Mouse (Mus musculus): Measurements from ENCODE around the gene Mars. TPM values are rescaled to one million over a fixed set of nuclear protein-coding genes. Genes with fewer than 3 reads are reported as not detected.

Gene Mars
- polyA plus RNA-seq, 1 experiment from 2014 or later = 99.1 TPM

DNA sequence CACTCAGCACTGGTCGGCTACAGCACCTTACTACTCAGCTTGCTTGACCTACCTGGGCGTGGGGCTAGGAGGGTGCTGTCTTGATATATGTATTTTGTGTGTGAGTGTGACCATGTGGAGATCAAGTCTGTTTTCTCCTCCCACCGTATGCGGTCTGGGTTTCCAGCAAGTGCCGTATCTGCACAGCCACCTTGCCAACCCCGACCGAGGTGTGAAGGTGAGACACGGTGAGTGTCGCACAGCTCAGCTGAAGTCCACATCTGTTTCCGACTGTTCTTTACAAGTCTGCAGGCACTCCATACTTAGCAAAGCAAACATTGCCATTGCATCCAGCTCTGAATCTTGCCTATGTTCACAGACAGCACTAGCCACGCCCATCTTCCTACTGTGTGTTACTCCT lies 8.4 kb downstream of the Mars start:
- ATAC-seq (replicated peaks; ENCODE audit: low FRiP score, low read depth) = no peak
- no peak overlapping the region for H3K27ac ChIP-seq
- TF ChIP-seq CTCF (IDR thresholded peaks at IDR 0.05; ENCODE audit: low read depth) = no peak
- H3K9me3 ChIP-seq (replicated peaks; ENCODE audit: low read length) = no peaks in the 10 kb centered on the region
- 94% methylated on average over 11 of the region's 11 CpGs for WGBS
- H3K4me1 ChIP-seq (replicated peaks; ENCODE audit: insufficient read depth, low read length) = no peaks in the 10 kb centered on the region
- DNase-seq (ENCODE audit: low spot score) = no peak
- H3K36me3 ChIP-seq (ENCODE audit: insufficient read depth, low read length) = peaks cover 65% of the 10 kb centered on the region
- no peak overlapping the region for H3K4me2 ChIP-seq (ENCODE audit: low read length)
- H3K9ac ChIP-seq (ENCODE audit: low read depth, low read length) = no peak overlapping the region
- no peaks in the 10 kb centered on the region for H3K27me3 ChIP-seq (ENCODE audit: insufficient read depth, low read length)
- H3K4me3 ChIP-seq (replicated peaks; ENCODE audit: low read depth, low read length) = no peak overlapping the region

DNA sequence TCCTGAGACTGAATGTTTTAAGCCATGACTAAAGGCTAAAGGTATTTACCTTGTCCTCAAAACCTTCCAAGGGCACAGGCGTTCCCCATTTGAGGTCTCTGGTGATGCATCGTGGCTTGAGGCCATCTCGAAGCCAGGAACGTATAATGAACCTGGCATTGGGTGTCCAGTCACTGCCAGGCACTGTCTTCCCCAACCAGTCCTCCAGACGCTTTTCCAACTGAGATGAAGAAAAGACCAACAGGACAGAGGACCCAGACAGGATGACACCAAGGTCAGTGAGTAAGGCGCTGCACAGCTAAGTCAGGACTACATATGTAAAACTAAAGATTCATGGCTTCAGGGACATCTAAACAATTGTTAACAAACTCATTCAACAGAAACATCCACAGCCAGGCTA lies 11.2 kb downstream of the Mars start:
- ATAC-seq (replicated peaks; ENCODE audit: low FRiP score, low read depth) = no peak
- H3K27ac ChIP-seq = no peak overlapping the region
- DNase-seq (ENCODE audit: low spot score) = no peak
- H3K9ac ChIP-seq (ENCODE audit: low read depth, low read length) = no peak overlapping the region
- H3K27me3 ChIP-seq (ENCODE audit: insufficient read depth, low read length) = no peaks in the 10 kb centered on the region
- 94% methylated on average over 6 of the region's 6 CpGs for WGBS
- no peaks in the 10 kb centered on the region for H3K4me1 ChIP-seq (replicated peaks; ENCODE audit: insufficient read depth, low read length)
- H3K9me3 ChIP-seq (replicated peaks; ENCODE audit: low read length) = no peaks in the 10 kb centered on the region
- peaks cover 69% of the 10 kb centered on the region for H3K36me3 ChIP-seq (ENCODE audit: insufficient read depth, low read length)
- no peak overlapping the region for H3K4me3 ChIP-seq (replicated peaks; ENCODE audit: low read depth, low read length)
- H3K4me2 ChIP-seq (ENCODE audit: low read length) = no peak overlapping the region
- no peak for TF ChIP-seq CTCF (IDR thresholded peaks at IDR 0.05; ENCODE audit: low read depth)

DNA sequence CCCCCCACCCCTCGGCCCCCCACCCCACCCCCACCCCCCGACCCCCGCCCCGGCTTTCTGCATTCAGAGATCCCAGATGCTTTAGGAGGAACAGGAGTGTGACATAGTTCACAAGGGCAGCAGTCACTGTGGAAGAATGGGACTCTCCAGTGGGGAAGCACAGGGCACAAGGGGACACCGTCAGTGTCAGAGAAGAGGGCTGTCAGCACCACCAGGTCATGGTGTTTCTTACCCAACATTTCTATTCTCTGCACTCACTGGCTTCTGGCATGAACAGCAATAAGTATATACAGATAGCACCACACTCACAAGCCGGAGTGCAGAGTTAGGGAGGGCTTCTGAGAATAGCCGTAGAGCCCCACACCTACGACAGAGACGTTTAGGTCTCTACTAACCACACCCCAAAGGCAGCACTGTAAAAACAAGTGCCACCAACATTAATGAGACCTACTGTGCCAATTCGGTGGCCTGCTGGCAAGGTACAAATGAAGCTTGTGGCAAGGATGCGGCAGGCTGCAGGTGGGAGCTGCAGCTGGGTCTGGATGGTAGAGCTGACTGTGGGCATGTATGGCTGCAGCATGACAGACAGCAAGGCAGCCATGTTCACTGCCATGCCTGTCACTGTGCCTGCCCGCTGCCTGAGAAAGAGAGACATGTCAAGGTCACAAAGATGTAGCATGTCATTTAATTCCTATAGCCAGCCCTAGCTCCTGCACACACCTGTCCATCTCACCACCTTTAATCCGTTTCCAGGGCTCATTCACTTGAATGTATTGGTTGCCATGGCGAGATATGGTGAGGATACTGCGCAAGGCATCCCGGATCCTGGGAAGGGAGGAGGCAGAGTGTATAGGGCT lies 14.3 kb downstream of the Mars start:
- Histone ChIP-seq H3K9me3 (replicated peaks; ENCODE audit: low read length) (no peaks in the 10 kb centered on the region), H3K36me3 (ENCODE audit: insufficient read depth, low read length) (peaks cover 59% of the 10 kb centered on the region), H3K9ac (ENCODE audit: low read depth, low read length) (no peak overlapping the region), H3K4me1 (replicated peaks; ENCODE audit: insufficient read depth, low read length) (peaks cover 2% of the 10 kb centered on the region; the same call in 1 of the 2 replicates), H3K27ac (no peak overlapping the region), H3K4me3 (replicated peaks; ENCODE audit: low read depth, low read length) (no peak overlapping the region), H3K27me3 (ENCODE audit: insufficient read depth, low read length) (no peaks in the 10 kb centered on the region), H3K4me2 (ENCODE audit: low read length) (no peak overlapping the region)
- TF ChIP-seq CTCF (IDR thresholded peaks at IDR 0.05; ENCODE audit: low read depth) = no peak
- ATAC-seq (replicated peaks; ENCODE audit: low FRiP score, low read depth) (no peak), DNase-seq (ENCODE audit: low spot score) (no peak)
- 89% methylated on average over 16 of the region's 16 CpGs for WGBS

DNA sequence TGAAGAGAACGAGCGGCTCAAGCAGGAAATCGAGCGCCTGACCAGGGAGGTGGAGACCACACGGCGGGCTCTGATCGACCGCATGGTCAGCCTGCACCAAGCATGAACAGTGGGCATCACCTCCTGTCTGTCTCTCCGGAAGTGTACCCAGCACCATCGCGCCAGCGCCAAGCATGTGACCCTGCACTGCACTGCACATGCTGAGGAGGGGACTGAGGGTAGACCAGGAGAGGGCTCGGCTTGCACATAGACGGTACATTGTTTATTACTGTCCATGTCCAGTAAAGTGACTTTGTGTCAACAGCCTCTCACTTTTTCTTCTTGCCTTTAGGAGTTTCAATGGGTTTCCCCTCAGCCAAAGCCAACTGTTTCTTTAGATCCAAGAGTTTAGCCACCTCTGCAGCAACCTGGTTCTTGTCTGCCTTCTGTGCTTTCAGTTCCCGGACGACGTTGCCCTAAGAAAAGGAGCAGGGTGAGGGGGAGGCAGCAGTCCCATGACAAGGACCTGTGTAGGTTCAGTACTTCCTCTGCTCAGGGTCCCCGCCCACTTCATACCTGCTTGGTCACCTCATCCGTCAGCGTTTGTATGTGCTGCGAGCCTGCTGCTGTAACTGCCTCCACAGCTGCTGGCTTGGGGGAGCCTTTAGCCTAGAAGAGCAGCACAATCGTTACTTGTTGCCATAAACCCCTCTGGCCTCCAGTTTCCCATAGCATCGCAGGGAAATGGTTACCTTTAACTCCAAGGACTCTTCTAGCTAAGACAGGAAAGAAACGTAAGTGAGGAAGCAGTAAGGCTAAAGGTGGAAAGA lies 15.4 kb downstream of the Mars start:
- TF ChIP-seq CTCF (IDR thresholded peaks at IDR 0.05; ENCODE audit: low read depth) = no peak
- no peak overlapping the region for H3K27ac ChIP-seq
- DNase-seq (ENCODE audit: low spot score) (no peak), ATAC-seq (replicated peaks; ENCODE audit: low FRiP score, low read depth) (no peak)
- H3K4me3 ChIP-seq (replicated peaks; ENCODE audit: low read depth, low read length) = no peak overlapping the region
- no peak overlapping the region for H3K9ac ChIP-seq (ENCODE audit: low read depth, low read length)
- H3K4me2 ChIP-seq (ENCODE audit: low read length) = no peak overlapping the region
- peaks cover 8% of the 10 kb centered on the region for H3K4me1 ChIP-seq (replicated peaks; ENCODE audit: insufficient read depth, low read length)
- 86% methylated on average over 24 of the region's 24 CpGs for WGBS
- no peaks in the 10 kb centered on the region for H3K27me3 ChIP-seq (ENCODE audit: insufficient read depth, low read length)
- no peaks in the 10 kb centered on the region for H3K9me3 ChIP-seq (replicated peaks; ENCODE audit: low read length)
- peaks cover 56% of the 10 kb centered on the region for H3K36me3 ChIP-seq (ENCODE audit: insufficient read depth, low read length)

DNA sequence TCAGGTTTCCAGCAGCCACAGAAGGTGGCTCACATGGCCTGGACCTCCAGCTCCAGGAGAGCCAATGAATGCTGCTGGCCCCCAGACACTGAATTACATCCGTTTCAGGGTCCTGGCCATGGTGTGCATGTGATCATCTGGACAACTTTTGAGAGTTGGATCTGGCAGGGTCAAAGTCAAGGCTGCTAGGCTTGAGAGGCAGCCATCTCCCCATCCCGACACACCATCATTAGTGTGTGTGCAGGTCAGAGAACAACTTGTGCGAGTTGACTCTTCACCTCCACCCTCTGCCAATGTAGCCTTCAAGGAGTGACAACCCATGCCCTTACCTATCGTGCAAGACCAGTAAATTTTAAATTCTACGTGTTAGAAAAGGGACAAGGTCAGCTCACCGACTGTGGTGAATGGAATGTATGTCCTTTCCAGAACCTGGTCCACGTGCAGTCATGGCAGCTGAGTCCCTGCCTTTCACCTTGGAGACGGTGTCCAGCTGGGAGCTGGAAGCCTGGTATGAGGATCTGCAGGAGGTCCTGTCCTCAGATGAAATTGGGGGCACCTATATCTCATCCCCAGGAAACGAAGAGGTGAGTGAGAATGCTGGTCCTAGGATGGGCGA lies 16.6 kb downstream of the Mars start:
- H3K36me3 ChIP-seq (ENCODE audit: insufficient read depth, low read length) = peaks cover 48% of the 10 kb centered on the region
- H3K4me2 ChIP-seq (ENCODE audit: low read length) = no peak overlapping the region
- no peak for TF ChIP-seq CTCF (IDR thresholded peaks at IDR 0.05; ENCODE audit: low read depth)
- H3K4me3 ChIP-seq (replicated peaks; ENCODE audit: low read depth, low read length) = no peak overlapping the region
- DNase-seq (ENCODE audit: low spot score) (no peak), ATAC-seq (replicated peaks; ENCODE audit: low FRiP score, low read depth) (no peak)
- H3K9ac ChIP-seq (ENCODE audit: low read depth, low read length) = no peak overlapping the region
- no peak overlapping the region for H3K27ac ChIP-seq
- no peaks in the 10 kb centered on the region for H3K27me3 ChIP-seq (ENCODE audit: insufficient read depth, low read length)
- no peaks in the 10 kb centered on the region for H3K9me3 ChIP-seq (replicated peaks; ENCODE audit: low read length)
- H3K4me1 ChIP-seq (replicated peaks; ENCODE audit: insufficient read depth, low read length) = peaks cover 8% of the 10 kb centered on the region
- whole genome bisulfite sequencing = 85% methylated on average over 10 of the region's 10 CpGs

DNA sequence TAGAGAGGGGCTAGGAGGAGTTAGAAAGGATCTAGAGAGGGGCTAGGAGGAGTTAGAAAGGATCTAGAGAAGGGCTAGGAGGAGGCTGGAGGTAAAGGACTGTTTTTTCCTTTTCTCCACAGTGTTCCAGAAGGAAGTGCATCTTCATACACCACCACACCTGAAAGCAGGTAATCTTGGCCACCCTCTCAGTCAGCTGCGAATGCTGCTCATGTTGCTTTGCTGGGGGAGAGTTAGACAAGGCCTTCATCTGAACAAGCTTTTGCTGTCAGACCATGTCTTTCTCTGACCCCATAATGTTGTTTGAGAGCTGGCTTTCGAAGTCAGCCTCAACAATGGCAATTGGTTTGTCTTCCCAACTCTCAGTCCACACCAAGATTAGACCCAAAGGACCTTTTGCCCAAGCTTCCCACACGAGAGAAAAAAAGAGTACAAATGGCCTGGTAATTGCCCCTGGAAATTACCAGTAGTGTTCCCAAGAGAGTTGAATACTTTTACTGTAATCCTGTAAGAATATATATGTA lies 17.9 kb downstream of the Mars start:
- Histone ChIP-seq H3K4me3 (replicated peaks; ENCODE audit: low read depth, low read length) (no peak overlapping the region), H3K9me3 (replicated peaks; ENCODE audit: low read length) (no peaks in the 10 kb centered on the region), H3K36me3 (ENCODE audit: insufficient read depth, low read length) (peaks cover 35% of the 10 kb centered on the region), H3K27ac (no peak overlapping the region; the same call in 1 of the 2 replicates), H3K27me3 (ENCODE audit: insufficient read depth, low read length) (no peaks in the 10 kb centered on the region), H3K9ac (ENCODE audit: low read depth, low read length) (no peak overlapping the region), H3K4me2 (ENCODE audit: low read length) (no peak overlapping the region), H3K4me1 (replicated peaks; ENCODE audit: insufficient read depth, low read length) (peaks cover 12% of the 10 kb centered on the region)
- DNase-seq (ENCODE audit: low spot score) (no peak), ATAC-seq (replicated peaks; ENCODE audit: low FRiP score, low read depth) (no peak)
- no peak for TF ChIP-seq CTCF (IDR thresholded peaks at IDR 0.05; ENCODE audit: low read depth)
- 81% methylated on average over 3 of the region's 3 CpGs for WGBS
